Comparison of ENCODE assay signal across 12 mouse cellular contexts in the genomic region with DNA sequence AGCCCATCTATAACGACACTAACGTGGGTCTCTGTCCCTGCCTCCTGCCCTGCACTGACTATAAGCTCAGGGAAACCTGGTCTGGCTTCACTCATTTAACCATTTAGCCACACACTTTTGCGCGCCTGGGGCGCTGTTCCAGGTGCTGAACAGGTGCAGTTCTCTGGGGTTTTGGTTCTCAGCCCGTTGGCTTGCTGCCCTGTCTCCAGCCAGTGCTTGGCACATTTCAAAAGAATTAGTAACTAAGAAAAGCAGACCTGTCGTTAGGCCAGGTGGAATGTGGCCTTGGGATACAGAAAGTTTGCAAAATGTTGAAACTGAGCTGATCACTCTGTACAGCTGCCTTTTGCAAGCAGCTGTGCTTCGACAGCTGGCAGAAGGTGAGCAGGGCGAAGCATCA. TPM values are rescaled to one million over a fixed set of nuclear protein-coding genes. Genes with fewer than 3 reads are reported as not detected.
DNase-seq lines count a peak whose midpoint lies in the region.
"Had no signal": no experiment of that assay in that cellular context is flagged by ENCODE, and none has a peak within 500 bp of the region (broad histone marks: within the 10 kb centered on the region; RNA-seq: fewer than 3 reads in every experiment).

No protein-coding gene starts in this region.

- H3K36me3 ChIP-seq in limb, embryonic 10.5 days: no peaks in the 10 kb centered on the region
- no peaks in the 10 kb centered on the region for H3K36me3 ChIP-seq in heart, embryonic 10.5 days
- H3K36me3 ChIP-seq: forebrain, embryonic 15.5 days had no signal

- no peaks in the 10 kb centered on the region for H3K9me3 ChIP-seq in limb, embryonic 10.5 days (replicated peaks)
- H3K9me3 ChIP-seq in heart, embryonic 10.5 days: no peaks in the 10 kb centered on the region
- H3K9me3 ChIP-seq: forebrain, embryonic 15.5 days had no signal

- no peak overlapping the region for H3K4me3 ChIP-seq in limb, embryonic 10.5 days
- no peak overlapping the region for H3K4me3 ChIP-seq in heart, embryonic 10.5 days
- H3K4me3 ChIP-seq: forebrain, embryonic 15.5 days; left cerebral cortex, adult 2 months had no signal

- H3K27me3 ChIP-seq in limb, embryonic 10.5 days (ENCODE audit: low read depth, poor library complexity, severe bottlenecking): peaks cover 14% of the 10 kb centered on the region; the same call in 1 of the 2 replicates
- peaks cover 51% of the 10 kb centered on the region for H3K27me3 ChIP-seq in heart, embryonic 10.5 days (ENCODE audit: insufficient read depth, poor library complexity, severe bottlenecking)
- H3K27me3 ChIP-seq: forebrain, embryonic 15.5 days had no signal

- no peak overlapping the region for H3K27ac ChIP-seq in limb, embryonic 10.5 days
- no peak overlapping the region for H3K27ac ChIP-seq in heart, embryonic 10.5 days
- H3K27ac ChIP-seq: forebrain, embryonic 15.5 days; left cerebral cortex, adult 2 months; macrophage had no signal

- peak; percentile 18 to 29 for DNase-seq in cerebellum, adult 18-20 months
- DNase-seq in cerebellum, adult 11 months: no peak
- peak; percentile 36 for DNase-seq in thymus, postnatal 4 days
- no peak for DNase-seq in thymus, postnatal 36 days
- DNase-seq in limb, embryonic 10.5 days (ENCODE audit: low spot score): peak; percentile 55
- peak; percentile 33 for DNase-seq in testis, postnatal 14 days (ENCODE audit: low spot score)
- no peak for DNase-seq in heart, embryonic 10.5 days (ENCODE audit: low spot score)
- DNase-seq in layer of hippocampus, adult 18-20 months (ENCODE audit: low spot score in 2 of 2): no peak

- 37% methylated on average over 9 of the region's 9 CpGs for WGBS in limb, embryonic 10.5 days
- WGBS in heart, embryonic 10.5 days: 29% methylated on average over 9 of the region's 9 CpGs

- H3K4me1 ChIP-seq in limb, embryonic 10.5 days: 0 out of 2 replicates have a peak, but pooled peaks cover 2% of the 10 kb centered on the region
- no peaks in the 10 kb centered on the region for H3K4me1 ChIP-seq in heart, embryonic 10.5 days
- H3K4me1 ChIP-seq: forebrain, embryonic 15.5 days had no signal

RNA-seq across cellular contexts. Expression of a gene that starts 25.1 kb away (rescaled TPM):
- 107 and 120 TPM in 2 replicates for polyA plus RNA-seq in limb, embryonic 10.5 days (2016; fragmentation: Nextera tagmentation; extraction: Ambion mirVana)
- 92.8 and 96.1 TPM in 2 replicates for polyA plus RNA-seq in heart, embryonic 10.5 days (2016; fragmentation: Nextera tagmentation; extraction: Ambion mirVana)
- 1 to 10 TPM; 8.0 to 9.2 TPM for total RNA-seq in layer of hippocampus, adult 18-20 months (2021)
- polyA plus RNA-seq: macrophage had no signal

RNA-seq across cellular contexts. Expression of a gene that starts 37.7 kb away (rescaled TPM):
- 0.15 and 0.16 TPM in 2 replicates for polyA plus RNA-seq in limb, embryonic 10.5 days (2016; fragmentation: Nextera tagmentation; extraction: Ambion mirVana)
- 1.7 and 2.2 TPM in 2 replicates for polyA plus RNA-seq in heart, embryonic 10.5 days (2016; fragmentation: Nextera tagmentation; extraction: Ambion mirVana)
- 1 to 10 TPM; 5.2 to 5.8 TPM for total RNA-seq in layer of hippocampus, adult 18-20 months (2021)
- total RNA-seq: neutrophil, adult 5-6 weeks had no signal
- polyA plus RNA-seq: macrophage had no signal

RNA-seq across cellular contexts. Expression of a gene that starts 49.4 kb away (rescaled TPM):
- polyA plus RNA-seq in limb, embryonic 10.5 days (2016; fragmentation: Nextera tagmentation; extraction: Ambion mirVana): 114 and 122 TPM in 2 replicates
- 76.5 and 83.8 TPM in 2 replicates for polyA plus RNA-seq in heart, embryonic 10.5 days (2016; fragmentation: Nextera tagmentation; extraction: Ambion mirVana)
- 10 to 100 TPM; 54.3 to 59.0 TPM for total RNA-seq in layer of hippocampus, adult 18-20 months (2021)

Comparison
In these comparisons a context has a peak if more than half of its experiments do, and no peak if none do; other contexts are left out.
1. DNase-seq: peak in cerebellum, adult 18-20 months (2 of 2), thymus, postnatal 4 days (single experiment), limb, embryonic 10.5 days (single experiment) and testis, postnatal 14 days (single experiment); none in cerebellum, adult 11 months (single experiment), thymus, postnatal 36 days (0 of 2), heart, embryonic 10.5 days (single experiment) and layer of hippocampus, adult 18-20 months (0 of 2).